Mouse (Mus musculus) spleen, adult 2 months (tissue): ENCODE data around the gene Gpr3.

Source experiments
- CTCF ChIP-seq: fragments of 200-500 bp; IDR thresholded peaks from 2 replicates; pipeline ENCODE4 v1.5.1; 2011; ENCODE audit warnings: mild to moderate bottlenecking, inconsistent platforms; ENCODE audit not compliant: insufficient read depth, insufficient read length, insufficient replicate concordance; ENCODE audit errors: extremely low read depth
- POLR2A ChIP-seq: fragments of 200-500 bp; IDR thresholded peaks from 2 replicates; pipeline ENCODE4 v1.6.1; 2011; ENCODE audit warnings: low read depth, low read length, inconsistent platforms

DNA sequence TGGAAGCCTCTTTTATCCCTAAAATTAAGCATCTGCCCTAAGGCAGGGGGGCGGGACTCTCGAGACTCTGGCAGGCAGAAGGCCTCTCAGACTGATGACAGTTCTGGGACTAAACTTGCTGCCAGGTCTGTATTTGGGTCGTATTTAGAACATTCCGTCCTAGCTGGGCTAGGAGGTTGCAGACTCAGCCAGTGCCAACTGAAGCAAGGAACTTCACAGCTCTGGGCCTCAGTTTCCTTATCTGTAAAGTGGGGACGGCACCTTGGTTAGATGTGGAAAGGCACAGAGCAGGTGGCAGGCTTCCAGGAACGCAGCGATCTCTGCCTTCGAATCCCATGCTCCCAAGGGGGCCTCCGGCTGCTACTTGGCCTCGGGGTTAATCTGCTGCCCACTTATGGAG, 13.7 kb upstream of the Gpr3 start:
- TF ChIP-seq POLR2A (no peak), CTCF (no peak)
